Mouse (Mus musculus) stomach, embryonic 15.5 days (tissue): Measurements from ENCODE around the gene Ripor3. TPM values are rescaled to one million over a fixed set of nuclear protein-coding genes. Genes with fewer than 3 reads are reported as not detected.

Experiments
- ATAC-seq: fragments of 200-750 bp; cut with Nextera tagmentation; 2 replicates; pipeline ENCODE4 v1.8.0; 2017; ENCODE audit warnings: low read depth, moderate number of reproducible peaks, moderate TSS enrichment; ENCODE audit not compliant: insufficient read depth, low FRiP score
- H3K27ac ChIP-seq: fragments of 300-500 bp; sonication (generic); 2 replicates; pipeline ENCODE4 v1.5.1; 2015; ENCODE audit warnings: mild to moderate bottlenecking, inconsistent platforms
- H3K27me3 ChIP-seq: fragments of 300-500 bp; sonication (generic); replicated peaks from 2 replicates; pipeline ENCODE4 v1.6.1; 2015; ENCODE audit warnings: inconsistent platforms
- H3K36me3 ChIP-seq: fragments of 300-500 bp; sonication (generic); 2 replicates; pipeline ENCODE4 v1.6.1; 2015; ENCODE audit warnings: inconsistent platforms
- H3K4me1 ChIP-seq: fragments of 300-500 bp; sonication (generic); 2 replicates; pipeline ENCODE4 v1.6.1; 2015; ENCODE audit warnings: inconsistent platforms
- H3K4me2 ChIP-seq: fragments of 300-500 bp; sonication (generic); 2 replicates; pipeline ENCODE4 v1.6.1; 2015; ENCODE audit warnings: mild to moderate bottlenecking, inconsistent platforms
- H3K4me3 ChIP-seq: fragments of 300-500 bp; sonication (generic); replicated peaks from 2 replicates; pipeline ENCODE4 v1.5.1; 2015; ENCODE audit warnings: inconsistent platforms
- H3K9ac ChIP-seq: fragments of 300-500 bp; sonication (generic); 2 replicates; pipeline ENCODE4 v1.6.1; 2015; ENCODE audit warnings: inconsistent platforms
- H3K9me3 ChIP-seq: fragments of 300-500 bp; sonication (generic); 2 replicates; pipeline ENCODE4 v1.6.1; 2016; ENCODE audit warnings: inconsistent platforms
- WGBS: fragments of 180-500 bp; shearing (Covaris S2); methylation state at CpG from one replicate; pipeline ENCODE4 v1.1.7; 2015; 5-methylcytosine and 5-hydroxymethylcytosine counted together
- polyA plus RNA-seq: library from polyadenylated mRNA; unstranded; fragments of >200 nt; fragmentation: Nextera tagmentation; extraction: Ambion mirVana; gene quantifications from 2 replicates; pipeline ENCODE4 v1.2.1, GENCODE M21; 2015

Gene Ripor3
- polyA plus RNA-seq, 1 experiment from 2014 or later = 4.5 TPM

DNA sequence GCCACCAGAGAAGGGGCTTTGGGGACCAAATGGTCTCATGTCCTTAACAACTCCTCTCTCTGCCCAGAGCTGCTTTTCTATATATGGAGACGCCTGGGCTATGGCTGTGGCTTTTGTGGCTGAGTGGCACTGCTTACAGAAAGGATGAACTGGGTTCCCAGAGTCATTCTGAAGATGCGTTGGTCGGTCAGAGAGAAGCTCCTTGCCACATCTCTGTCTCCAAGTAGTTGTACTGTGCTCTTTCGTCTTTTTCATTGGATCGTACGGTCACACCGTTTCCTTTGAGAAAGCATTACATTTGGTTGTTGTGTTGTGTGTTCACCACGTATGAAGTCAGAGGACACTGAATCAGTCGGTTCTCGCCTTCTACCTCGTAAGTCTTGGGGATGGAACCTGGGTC lies 69.8 kb downstream of the Ripor3 start:
- H3K4me3 ChIP-seq = no peak overlapping the region
- H3K27me3 ChIP-seq = no peaks in the 10 kb centered on the region
- H3K27ac ChIP-seq = no peak overlapping the region
- WGBS = 88% methylated on average over 11 of the region's 11 CpGs
- H3K9ac ChIP-seq = no peak overlapping the region
- no peak overlapping the region for H3K4me2 ChIP-seq
- no peaks in the 10 kb centered on the region for H3K9me3 ChIP-seq
- H3K36me3 ChIP-seq = no peaks in the 10 kb centered on the region
- no peak for ATAC-seq
- H3K4me1 ChIP-seq = peaks cover 51% of the 10 kb centered on the region

DNA sequence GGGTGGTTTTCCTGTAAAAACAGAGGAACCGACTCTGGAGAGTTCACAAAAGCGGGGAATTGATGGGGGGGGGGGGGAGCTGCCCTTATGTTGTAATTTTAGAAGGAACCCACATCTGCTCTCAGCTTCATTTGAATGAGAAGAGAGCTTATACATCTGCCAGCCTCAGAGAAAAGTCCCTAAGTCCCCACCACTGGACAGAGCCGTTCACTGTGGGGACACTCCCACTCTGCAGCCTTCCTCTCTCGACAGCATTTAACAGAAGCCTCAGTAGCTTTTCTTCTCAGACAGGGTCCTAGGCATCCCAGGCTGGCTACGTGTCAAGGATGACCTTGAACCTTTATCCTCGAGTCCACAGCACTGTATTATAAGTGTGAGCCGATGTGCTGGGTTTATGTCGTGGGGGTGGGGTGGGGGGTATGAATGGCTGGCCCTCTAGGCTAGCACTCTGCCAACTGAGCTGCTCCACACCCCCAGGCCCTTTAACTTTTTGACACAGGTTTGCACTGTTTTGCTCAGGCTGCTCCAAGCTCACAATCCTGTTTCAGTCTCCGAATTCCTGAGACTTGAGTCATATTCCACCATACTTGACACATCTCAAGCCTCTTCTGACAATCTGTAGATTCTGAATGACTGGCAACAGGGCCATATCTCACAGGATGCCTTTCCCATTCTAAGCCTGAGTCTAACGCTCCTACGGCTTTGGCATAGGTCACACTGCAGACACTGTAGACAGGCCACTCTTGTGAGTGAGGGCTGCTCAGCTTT lies 70.6 kb downstream of the Ripor3 start:
- Histone ChIP-seq H3K4me1 (peaks cover 49% of the 10 kb centered on the region), H3K27me3 (no peaks in the 10 kb centered on the region), H3K4me2 (no peak overlapping the region), H3K4me3 (no peak overlapping the region), H3K27ac (no peak overlapping the region), H3K36me3 (no peaks in the 10 kb centered on the region), H3K9ac (no peak overlapping the region), H3K9me3 (no peaks in the 10 kb centered on the region)
- WGBS = 57% methylated on average over 11 of the region's 11 CpGs
- ATAC-seq = no peak

DNA sequence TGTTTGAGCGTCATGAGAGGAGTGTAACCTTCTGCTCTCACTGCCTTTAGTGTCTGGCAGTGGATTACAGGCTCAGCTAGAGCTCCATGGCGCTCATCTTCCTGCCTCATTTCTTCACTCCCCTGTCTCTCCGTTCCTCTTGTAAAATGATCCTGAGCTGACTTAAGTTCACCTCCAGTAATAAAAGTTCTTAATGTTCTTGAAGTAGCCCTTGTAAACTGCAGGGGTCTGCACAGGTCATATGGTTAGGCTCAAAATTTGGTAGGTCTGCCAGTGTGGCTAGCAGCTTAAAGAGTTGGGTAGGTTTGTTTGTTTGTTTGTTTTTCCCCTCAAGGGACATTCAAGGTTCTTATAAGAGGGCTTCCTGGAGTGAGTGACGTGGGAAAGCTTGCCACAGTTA lies 71.2 kb downstream of the Ripor3 start:
- no peak for ATAC-seq
- H3K4me2 ChIP-seq = no peak overlapping the region
- no peak overlapping the region for H3K9ac ChIP-seq
- H3K4me1 ChIP-seq = peaks cover 49% of the 10 kb centered on the region
- no peaks in the 10 kb centered on the region for H3K27me3 ChIP-seq
- no peaks in the 10 kb centered on the region for H3K36me3 ChIP-seq
- no peaks in the 10 kb centered on the region for H3K9me3 ChIP-seq
- no peak overlapping the region for H3K27ac ChIP-seq
- WGBS = 66% methylated on average over 4 of the region's 4 CpGs
- H3K4me3 ChIP-seq = no peak overlapping the region

- 75% methylated on average over 3 of the region's 3 CpGs for WGBS
Observed at GRCm38 (mm10) chr2:167938786-167939185, 71.6 kb downstream of the Ripor3 start.

GRCm38 (mm10) chr2:167935956-167936355 lies 74.5 kb downstream of the Ripor3 start:
- Histone ChIP-seq H3K4me3 (no peak overlapping the region), H3K27ac (no peak overlapping the region), H3K4me1 (peaks cover 34% of the 10 kb centered on the region), H3K9ac (no peak overlapping the region), H3K4me2 (no peak overlapping the region), H3K27me3 (no peaks in the 10 kb centered on the region), H3K36me3 (no peaks in the 10 kb centered on the region), H3K9me3 (no peaks in the 10 kb centered on the region)
- 88% methylated on average over 3 of the region's 3 CpGs for WGBS
- ATAC-seq = no peak

More at GRCm38 (mm10) chr2:167938786-167939185, 71.6 kb downstream of the Ripor3 start:
- ATAC-seq = no peak
- Histone ChIP-seq H3K4me3 (no peak overlapping the region), H3K9ac (no peak overlapping the region), H3K27ac (no peak overlapping the region), H3K36me3 (no peaks in the 10 kb centered on the region), H3K27me3 (no peaks in the 10 kb centered on the region), H3K4me2 (no peak overlapping the region), H3K4me1 (peaks cover 50% of the 10 kb centered on the region), H3K9me3 (no peaks in the 10 kb centered on the region)

DNA sequence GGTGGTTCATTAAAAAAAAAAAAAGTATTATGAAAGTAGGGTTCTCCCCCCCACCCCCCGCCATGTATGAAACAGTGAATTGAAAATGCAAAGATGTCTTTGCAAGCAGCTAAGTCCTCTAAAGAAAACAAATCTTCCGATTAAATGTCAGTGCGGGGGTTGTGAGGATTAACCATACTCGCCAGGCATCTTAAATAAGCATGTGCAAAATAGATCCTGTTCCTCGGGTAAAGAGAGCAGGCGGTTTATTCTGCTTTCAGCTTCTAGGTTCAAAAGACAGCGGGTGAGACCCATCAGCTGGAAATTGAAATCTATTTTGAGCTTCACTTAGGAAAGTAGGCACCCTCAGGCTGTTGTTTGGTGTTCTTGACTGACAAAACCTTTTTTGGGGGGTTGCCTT lies 77.0 kb downstream of the Ripor3 start:
- peak overlapping the region; percentile 76; the same call in 1 of the 2 replicates for H3K9ac ChIP-seq

GRCm38 (mm10) chr2:167932727-167933231 lies 77.6 kb downstream of the Ripor3 start:
- H3K4me2 ChIP-seq = peak overlapping the region; percentile 89
- H3K27ac ChIP-seq = no peak overlapping the region
- H3K4me1 ChIP-seq = peaks cover 25% of the 10 kb centered on the region; the same call in 1 of the 2 replicates
- H3K36me3 ChIP-seq = no peaks in the 10 kb centered on the region
- under 1% methylated on average over 18 of the region's 18 CpGs for WGBS
- peak; percentile 31 for ATAC-seq
- H3K9ac ChIP-seq = peak overlapping the region; percentile 76
- H3K27me3 ChIP-seq = no peaks in the 10 kb centered on the region
- H3K9me3 ChIP-seq = no peaks in the 10 kb centered on the region
- H3K4me3 ChIP-seq = peak overlapping the region; percentile 88

More for the DNA sequence above, 77.0 kb downstream of the Ripor3 start:
- Histone ChIP-seq H3K9me3 (no peaks in the 10 kb centered on the region), H3K4me1 (peaks cover 26% of the 10 kb centered on the region), H3K4me2 (peak overlapping the region; percentile 89), H3K27me3 (no peaks in the 10 kb centered on the region), H3K4me3 (peak overlapping the region; percentile 88), H3K27ac (no peak overlapping the region), H3K36me3 (no peaks in the 10 kb centered on the region)
- WGBS = 36% methylated on average over 7 of the region's 7 CpGs
- no peak for ATAC-seq

- Histone ChIP-seq H3K4me3 (peak within 1 kb of the TSS; percentile 88), H3K27me3 (no peaks in the 10 kb centered on the region), H3K36me3 (no peaks in the 10 kb centered on the region), H3K4me2 (peak within 1 kb of the TSS; percentile 89), H3K9me3 (no peaks in the 10 kb centered on the region), H3K9ac (peak within 1 kb of the TSS; percentile 76), H3K27ac (peak within 1 kb of the TSS; percentile 74), H3K4me1 (peaks cover 25% of the 10 kb centered on the region; the same call in 1 of the 2 replicates)
- 0% methylated on average over 91 of the region's 99 CpGs for WGBS
- ATAC-seq = peak; percentile 96
Observed at GRCm38 (mm10) chr2:167931985-167932726, 78.3 kb downstream of the Ripor3 start, which contains the start of gene Ptpn1. Gene Ptpn1, plus strand, starts transcription at chr2:167932057.

DNA sequence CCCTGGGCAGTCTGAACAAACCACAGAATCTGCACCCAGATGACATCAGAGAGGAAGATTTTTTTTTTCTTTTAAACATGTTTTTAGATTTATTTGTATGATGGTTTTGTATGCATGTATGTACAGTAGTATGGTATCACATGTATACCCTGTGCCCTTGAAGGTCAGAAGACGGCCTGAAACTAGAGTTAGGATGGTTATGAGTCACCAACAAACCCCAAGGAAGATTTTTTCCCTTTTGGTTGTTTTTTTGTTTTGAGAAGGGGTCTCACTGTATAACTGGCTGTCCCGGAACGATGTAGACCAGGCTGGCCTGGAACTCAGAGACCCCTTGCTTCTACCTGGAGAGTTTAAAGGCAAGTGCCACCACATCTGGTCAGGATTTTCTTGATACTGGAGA lies 79.4 kb downstream of the Ripor3 start:
- WGBS = 91% methylated on average over 3 of the region's 3 CpGs
- ATAC-seq = no peak
- Histone ChIP-seq H3K9ac (no peak overlapping the region), H3K4me3 (no peak overlapping the region), H3K36me3 (no peaks in the 10 kb centered on the region), H3K27me3 (no peaks in the 10 kb centered on the region), H3K27ac (peak overlapping the region; percentile 74; the same call in 1 of the 2 replicates), H3K4me1 (peaks cover 20% of the 10 kb centered on the region; the same call in 1 of the 2 replicates), H3K9me3 (no peaks in the 10 kb centered on the region), H3K4me2 (no peak overlapping the region)

Other genes with a start within 250 kb of the Ripor3 start
- 52.8 and 54.8 TPM in 2 replicates for gene Ptpn1, start 78.6 kb downstream of the Ripor3 start, polyA plus RNA-seq
- 12.7 and 14.9 TPM in 2 replicates for gene Pard6b, start 70.4 kb upstream of the Ripor3 start, polyA plus RNA-seq
- gene Adnp, start 196.5 kb upstream of the Ripor3 start, polyA plus RNA-seq = 10.2 and 10.5 TPM in 2 replicates
- 18.2 and 18.8 TPM in 2 replicates for gene Gm20716, start 219.7 kb upstream of the Ripor3 start, polyA plus RNA-seq
- 98.6 and 101 TPM in 2 replicates for gene Dpm1, start 220.0 kb upstream of the Ripor3 start, polyA plus RNA-seq
- gene Mocs3, start 220.0 kb upstream of the Ripor3 start, polyA plus RNA-seq = 7.1 and 8.1 TPM in 2 replicates